Mouse (Mus musculus) B cell, adult (primary cell): ENCODE data around the gene Dvl2. TPM values are rescaled to one million over a fixed set of nuclear protein-coding genes. Genes with fewer than 3 reads are reported as not detected.

Source experiments
- total RNA-seq: library from RNA; stranded (reverse); gene quantifications from 4 replicates; pipeline ENCODE4 v1.2.4, GENCODE M21; 2023; ENCODE audit not compliant: inconsistent age

The Dvl2 gene
- 48.4 to 53.5 TPM (median 51.0 TPM) in 4 replicates for total RNA-seq

GRCm38 (mm10) chr11:70000396-70000898 lies at the start of gene Dvl2:
Gene Dvl2, plus strand, starts transcription at chr11:70000595.

GRCm38 (mm10) chr11:69964650-69965270 lies 35.6 kb upstream of the Dvl2 start, which contains the start of gene Cldn7:
Gene Cldn7, plus strand, starts transcription at chr11:69964779.

GRCm38 (mm10) chr11:69981141-69981762 lies 19.1 kb upstream of the Dvl2 start, which contains the start of gene Ctdnep1:
Gene Ctdnep1, plus strand, starts transcription at chr11:69981156.

GRCm38 (mm10) chr11:69982225-69982624 lies 18.2 kb upstream of the Dvl2 start, which contains the start of gene Elp5:
Gene Elp5, minus strand, starts transcription at chr11:69982517.

GRCm38 (mm10) chr11:69990850-69991691 lies 9.3 kb upstream of the Dvl2 start, which contains the start of gene Gabarap:
Gene Gabarap, plus strand, starts transcription at chr11:69991143.

GRCm38 (mm10) chr11:69995391-69995960 lies 4.9 kb upstream of the Dvl2 start, which contains the start of gene Phf23:
Gene Phf23, plus strand, starts transcription at chr11:69995777.

GRCm38 (mm10) chr11:70014880-70015558 lies 14.6 kb downstream of the Dvl2 start, which contains the start of gene Acadvl:
Gene Acadvl, minus strand, starts transcription at chr11:70015411.

GRCm38 (mm10) chr11:70016669-70017068 lies 16.3 kb downstream of the Dvl2 start, which contains the start of gene Dlg4:
Gene Dlg4, plus strand, starts transcription at chr11:70016942.

GRCm38 (mm10) chr11:70053898-70054570 lies 53.6 kb downstream of the Dvl2 start, which contains the start of gene Asgr1:
Gene Asgr1, plus strand, starts transcription at chr11:70054085.

Other genes with a start within 250 kb of the Dvl2 start
- 231 to 244 TPM (median 242 TPM) in 4 replicates for gene Polr2a, start 242.0 kb upstream of the Dvl2 start, total RNA-seq
- not detected in 4 replicates for gene Slc35g3, start 238.6 kb upstream of the Dvl2 start, total RNA-seq
- 52.3 to 57.6 TPM (median 54.5 TPM) in 4 replicates for gene Zbtb4, start 234.7 kb upstream of the Dvl2 start, total RNA-seq
- gene Chrnb1, start 204.7 kb upstream of the Dvl2 start, total RNA-seq, result 8.3 to 11.3 TPM (median 10.1 TPM) in 4 replicates
- gene Fgf11, start 198.7 kb upstream of the Dvl2 start, total RNA-seq, result 0.16 to 0.27 TPM in 2 of 4 replicates, not detected in the others
- gene Tmem102, start 195.0 kb upstream of the Dvl2 start, total RNA-seq, result not detected in 4 replicates
- gene Gm39566, start 185.3 kb upstream of the Dvl2 start, total RNA-seq, result not detected in 4 replicates
- gene Spem2, start 182.1 kb upstream of the Dvl2 start, total RNA-seq, result not detected in 4 replicates
- not detected in 4 replicates for gene Spem1, start 178.4 kb upstream of the Dvl2 start, total RNA-seq
- gene Nlgn2, start 162.8 kb upstream of the Dvl2 start, total RNA-seq, result 0.24 to 1.3 TPM (median 0.59 TPM) in 4 replicates
- 30.9 to 38.6 TPM (median 37.0 TPM) in 4 replicates for gene Tmem256, start 162.1 kb upstream of the Dvl2 start, total RNA-seq
- 9.8 to 13.0 TPM (median 11.5 TPM) in 4 replicates for gene Plscr3, start 154.2 kb upstream of the Dvl2 start, total RNA-seq
- not detected in 4 replicates for gene Tnk1, start 141.9 kb upstream of the Dvl2 start, total RNA-seq
- gene Tmem95, start 122.6 kb upstream of the Dvl2 start, total RNA-seq, result not detected in 4 replicates
- gene Kctd11, start 119.2 kb upstream of the Dvl2 start, total RNA-seq, result 1.8 to 2.3 TPM (median 2.0 TPM) in 4 replicates
- 477 to 556 TPM (median 497 TPM) in 4 replicates for gene Acap1, start 105.1 kb upstream of the Dvl2 start, total RNA-seq
- 2.1 to 2.7 TPM (median 2.3 TPM) in 4 replicates for gene 2810408A11Rik, start 99.6 kb upstream of the Dvl2 start, total RNA-seq
- 55.7 to 74.4 TPM (median 62.8 TPM) in 4 replicates for gene Neurl4, start 99.5 kb upstream of the Dvl2 start, total RNA-seq
- gene Gps2, start 86.7 kb upstream of the Dvl2 start, total RNA-seq, result 138 to 159 TPM (median 142 TPM) in 4 replicates
- gene Eif5a, start 78.6 kb upstream of the Dvl2 start, total RNA-seq, result 362 to 387 TPM (median 377 TPM) in 4 replicates
- not detected in 4 replicates for gene Ybx2, start 64.8 kb upstream of the Dvl2 start, total RNA-seq
- not detected in 4 replicates for gene Slc2a4, start 52.4 kb upstream of the Dvl2 start, total RNA-seq
- not detected in 4 replicates for gene Cldn7, start 35.8 kb upstream of the Dvl2 start, total RNA-seq
- 103 to 123 TPM (median 108 TPM) in 4 replicates for gene Ctdnep1, start 19.4 kb upstream of the Dvl2 start, total RNA-seq
- 34.4 to 62.8 TPM (median 46.7 TPM) in 4 replicates for gene Elp5, start 18.1 kb upstream of the Dvl2 start, total RNA-seq
- gene Gabarap, start 9.5 kb upstream of the Dvl2 start, total RNA-seq, result 311 to 355 TPM (median 331 TPM) in 4 replicates
- 52.7 to 62.9 TPM (median 56.6 TPM) in 4 replicates for gene Phf23, start 4.8 kb upstream of the Dvl2 start, total RNA-seq
- 53.0 to 60.7 TPM (median 59.3 TPM) in 4 replicates for gene Acadvl, start 14.8 kb downstream of the Dvl2 start, total RNA-seq
- gene Dlg4, start 16.3 kb downstream of the Dvl2 start, total RNA-seq, result 3.5 to 5.4 TPM (median 4.2 TPM) in 4 replicates
- not detected in 4 replicates for gene Asgr1, start 53.5 kb downstream of the Dvl2 start, total RNA-seq
- gene Asgr2, start 92.0 kb downstream of the Dvl2 start, total RNA-seq, result not detected in 4 replicates
- not detected in 4 replicates for gene Mgl2, start 129.7 kb downstream of the Dvl2 start, total RNA-seq
- gene Clec10a, start 155.6 kb downstream of the Dvl2 start, total RNA-seq, result 0.57 TPM in 1 of 4 replicates, not detected in the others
- not detected in 4 replicates for gene Slc16a11, start 212.2 kb downstream of the Dvl2 start, total RNA-seq
- 1.8 to 2.3 TPM (median 2.1 TPM) in 4 replicates for gene Slc16a13, start 220.5 kb downstream of the Dvl2 start, total RNA-seq
- 0.45 to 1.1 TPM (median 0.85 TPM) in 4 replicates for gene Bcl6b, start 229.2 kb downstream of the Dvl2 start, total RNA-seq
- gene 0610010K14Rik, start 237.3 kb downstream of the Dvl2 start, total RNA-seq, result 62.4 to 92.8 TPM (median 71.3 TPM) in 4 replicates
- 4.4 to 9.6 TPM (median 7.2 TPM) in 4 replicates for gene Gm21988, start 239.2 kb downstream of the Dvl2 start, total RNA-seq
- 73.2 to 81.6 TPM (median 73.8 TPM) in 4 replicates for gene Rnasek, start 239.2 kb downstream of the Dvl2 start, total RNA-seq